Mouse (Mus musculus) CD4-positive, CD25-positive, alpha-beta regulatory T cell, adult 4 months (primary cell): ENCODE measurements at regions not wholly inside any gene's neighbourhood (a gene's known extent, or its start where the extent isn't known, plus 50 kb on each side); places are given as distances from the start of the nearest gene placed in this dataset.

ENCODE experiments used
- ATAC-seq: one replicate; pipeline ENCODE4 v1.8.0; 2017

DNA sequence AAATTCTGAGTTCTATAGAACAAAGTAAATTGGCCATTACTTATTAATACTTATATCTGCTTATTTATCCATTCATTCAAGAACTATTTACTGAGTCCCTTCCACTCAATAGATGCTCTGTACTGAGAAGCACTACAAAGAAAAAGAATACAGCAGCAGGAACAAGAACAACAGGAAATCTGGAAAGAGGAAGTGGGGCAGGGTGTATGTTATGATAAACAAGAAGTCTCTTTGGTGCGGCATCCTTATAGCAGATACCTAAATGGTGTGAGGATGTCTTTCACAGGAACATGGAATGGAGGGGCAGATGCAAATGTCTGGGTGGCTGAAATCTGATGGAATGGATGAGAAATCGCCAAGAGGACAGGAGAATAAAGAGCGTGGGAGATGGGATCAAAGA lies 208.5 kb upstream of the Zc3h12c start:
- ATAC-seq, result no peak

DNA sequence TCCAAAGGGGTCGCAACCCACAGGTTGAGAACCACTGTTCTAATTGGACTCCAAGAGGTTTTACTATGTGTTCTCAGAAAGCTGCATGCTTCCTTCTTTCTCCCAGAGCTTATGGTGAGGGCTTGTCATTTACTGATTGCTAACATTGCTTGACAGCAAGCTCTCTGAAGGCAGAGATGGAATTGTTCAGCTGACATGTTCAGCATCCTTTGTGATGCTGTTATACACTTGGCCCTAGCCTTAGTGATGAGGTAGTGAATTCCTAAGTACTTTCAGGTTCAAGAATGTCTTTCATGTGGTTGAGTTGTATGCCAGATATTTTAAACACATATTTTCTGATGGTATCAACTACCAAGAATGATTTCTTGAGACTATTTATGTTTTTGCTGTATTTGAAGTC lies 202.9 kb upstream of the Zc3h12c start:
- no peak for ATAC-seq

DNA sequence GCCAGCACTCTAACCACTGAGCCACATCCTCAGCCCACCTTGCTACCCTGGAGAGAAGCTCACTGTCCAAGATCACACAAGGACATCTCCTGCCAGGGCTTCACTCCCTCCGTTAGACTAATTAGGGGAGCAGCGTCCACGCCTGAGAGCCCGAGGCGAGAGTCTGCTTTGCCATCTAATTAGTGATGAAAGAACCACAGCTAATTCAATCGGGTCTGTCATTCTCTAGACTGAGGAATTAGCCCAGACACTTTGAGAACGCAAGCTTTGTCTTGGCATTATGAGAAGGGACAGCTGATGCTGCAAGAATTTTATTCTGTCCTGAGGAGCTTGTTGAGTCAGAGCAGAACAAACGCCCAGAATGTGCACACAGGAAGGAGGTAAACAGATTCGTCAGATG lies 200.5 kb upstream of the Zc3h12c start:
- no peak for ATAC-seq

DNA sequence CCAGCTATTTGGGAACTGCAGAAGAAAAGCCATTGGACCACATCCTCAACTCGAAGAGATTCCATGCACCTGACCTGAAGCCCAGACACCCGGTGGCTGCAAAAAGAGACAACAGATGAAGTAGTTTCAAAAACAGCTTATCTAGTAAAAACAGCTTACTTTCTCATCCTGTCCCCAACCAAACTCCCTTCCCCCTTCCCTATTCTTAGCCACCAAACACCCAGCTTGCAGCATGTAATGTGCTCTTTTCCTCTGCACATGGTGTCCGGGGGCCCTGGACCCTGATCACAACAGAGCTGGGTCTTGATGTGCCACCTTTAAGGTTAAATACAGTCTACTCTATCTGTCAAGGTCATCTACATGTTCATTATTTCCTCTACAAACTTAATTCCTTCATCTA lies 199.7 kb upstream of the Zc3h12c start:
- no peak for ATAC-seq

DNA sequence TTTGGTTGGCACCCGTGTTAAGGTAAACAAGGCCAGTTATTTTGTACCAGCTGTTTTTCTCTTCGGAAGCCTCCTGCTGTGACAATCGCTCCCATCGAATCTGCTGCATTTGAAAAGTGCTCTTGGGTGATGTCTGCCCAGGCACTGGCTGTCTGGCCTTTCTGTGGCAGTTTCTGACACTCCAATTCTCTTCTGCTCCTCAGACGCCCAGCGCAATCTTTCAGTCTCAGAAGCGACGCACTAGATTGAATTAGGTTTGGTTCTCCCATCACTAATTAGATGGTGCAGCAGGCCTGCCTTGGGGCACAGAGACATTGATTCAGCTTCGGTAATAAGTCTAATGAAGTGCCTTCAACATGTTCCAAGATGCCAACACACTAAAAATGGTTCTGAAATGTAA lies 197.7 kb upstream of the Zc3h12c start:
- ATAC-seq, result no peak

- no peak for ATAC-seq
These were observed 193.2 kb upstream of the Zc3h12c start for GRCm38 (mm10) chr9:52361599-52361998.

GRCm38 (mm10) chr9:52359416-52359815 lies 191.0 kb upstream of the Zc3h12c start:
- ATAC-seq, result no peak

DNA sequence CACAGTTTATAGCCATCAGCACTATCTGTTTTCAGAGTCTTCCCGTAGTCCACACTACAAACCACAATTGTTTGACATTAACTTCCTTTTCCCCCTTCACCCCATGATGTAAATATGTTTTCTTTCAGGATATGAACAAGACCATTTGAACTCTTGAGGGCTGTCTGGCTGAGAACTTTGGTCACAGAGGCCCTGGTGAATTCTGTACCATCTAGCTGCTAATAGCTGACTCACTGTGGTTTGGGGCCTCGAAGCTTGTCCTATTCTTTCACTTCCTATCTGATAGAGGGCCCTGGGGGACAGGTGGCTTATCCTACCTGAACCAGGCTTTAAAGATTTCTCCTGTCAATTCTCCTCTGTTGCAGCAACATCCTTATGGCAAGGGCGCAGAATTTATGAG lies 188.2 kb upstream of the Zc3h12c start:
- ATAC-seq, result peak; percentile 26

GRCm38 (mm10) chr9:52355187-52355982 lies 187.0 kb upstream of the Zc3h12c start:
- no peak for ATAC-seq

DNA sequence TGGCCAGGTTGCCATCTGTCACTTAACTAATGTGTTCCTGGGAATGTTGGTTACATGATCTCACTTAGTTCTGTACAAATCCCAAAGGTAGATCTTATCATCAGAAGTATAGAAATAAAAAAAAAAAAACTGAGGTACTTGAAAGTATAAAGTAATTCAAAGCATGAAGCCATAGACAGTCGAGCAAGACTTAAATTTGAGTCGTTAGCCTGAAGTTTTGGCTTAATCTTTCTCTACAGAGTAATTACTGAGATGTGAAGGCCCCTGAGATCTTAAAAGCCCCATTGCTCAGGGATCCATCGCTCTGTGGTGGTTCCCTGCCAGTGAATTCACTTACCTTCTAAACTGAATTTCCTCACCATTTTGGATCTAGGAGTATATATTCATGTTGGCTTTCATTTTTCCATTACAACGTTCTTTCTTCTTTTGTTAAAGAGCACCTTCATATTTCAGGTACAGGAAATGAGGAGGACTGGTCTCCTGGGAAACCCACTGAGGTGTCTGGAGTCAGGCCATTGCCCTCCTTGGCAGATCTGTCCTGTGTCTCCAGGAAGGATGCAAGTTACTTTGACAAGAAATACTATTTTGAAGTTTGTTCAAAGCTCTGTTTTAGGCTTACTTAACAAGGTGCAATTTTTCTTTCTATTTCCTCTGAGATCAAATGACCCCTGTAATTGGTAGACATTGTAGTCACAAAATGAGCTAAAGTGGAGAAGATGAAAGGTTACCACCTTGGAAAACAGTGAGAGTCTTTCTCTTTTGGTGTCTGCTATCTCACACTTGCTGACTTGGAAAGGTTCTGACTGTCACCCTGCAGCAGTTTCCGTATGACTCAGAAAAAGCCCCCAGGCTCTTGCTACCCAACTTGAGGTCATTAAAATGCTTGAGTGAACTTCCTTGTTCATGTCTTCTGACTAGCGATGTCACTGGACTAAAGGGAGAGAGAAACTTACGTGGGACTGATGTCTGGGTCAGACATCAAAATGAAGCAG lies 180.5 kb upstream of the Zc3h12c start:
- peak; percentile 88 for ATAC-seq

- ATAC-seq, result no peak
These were observed 176.0 kb upstream of the Zc3h12c start for GRCm38 (mm10) chr9:52344177-52344877.

- no peak for ATAC-seq
These were observed 172.7 kb upstream of the Zc3h12c start for GRCm38 (mm10) chr9:52341029-52341428.

GRCm38 (mm10) chr9:52337786-52338322 lies 169.5 kb upstream of the Zc3h12c start:
- ATAC-seq, result no peak

DNA sequence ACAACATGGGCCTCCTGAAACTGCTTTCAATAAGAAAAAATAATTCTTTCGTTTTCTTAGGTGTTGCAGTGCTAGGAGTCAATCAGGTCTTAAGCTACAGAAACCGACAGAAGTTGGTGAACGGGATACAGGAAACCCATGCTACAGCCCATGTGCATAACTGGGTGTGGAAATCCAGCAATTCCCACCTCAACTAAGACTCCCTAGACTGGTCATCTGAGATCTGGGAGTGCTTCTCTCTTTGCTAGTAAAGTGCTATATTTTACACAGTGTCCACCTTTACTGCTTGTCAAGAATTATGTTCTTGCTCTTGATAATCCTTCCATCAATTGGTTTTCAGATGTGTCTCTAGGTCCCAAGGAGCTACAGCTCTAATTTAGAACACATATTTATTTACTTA lies 166.4 kb upstream of the Zc3h12c start:
- ATAC-seq, result no peak

DNA sequence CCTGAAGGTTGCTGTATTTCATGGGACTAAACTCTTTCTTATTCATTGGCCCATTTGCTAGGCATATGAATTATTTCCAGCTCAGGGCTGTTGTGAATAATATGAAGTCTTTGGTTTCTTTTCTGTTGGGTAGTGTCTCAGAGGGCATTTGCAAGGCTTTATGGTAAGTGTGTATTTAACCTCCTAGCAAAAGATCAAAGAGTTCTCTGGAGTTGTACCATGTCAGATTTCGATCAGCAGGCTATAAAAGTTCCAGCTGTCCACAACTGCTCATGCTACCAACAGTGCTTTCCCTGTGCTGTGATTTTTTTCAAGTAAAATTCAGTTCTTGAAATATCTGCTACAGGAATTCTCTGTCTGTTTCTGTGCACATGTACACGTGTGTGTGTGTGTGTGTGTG lies 165.5 kb upstream of the Zc3h12c start:
- no peak for ATAC-seq

DNA sequence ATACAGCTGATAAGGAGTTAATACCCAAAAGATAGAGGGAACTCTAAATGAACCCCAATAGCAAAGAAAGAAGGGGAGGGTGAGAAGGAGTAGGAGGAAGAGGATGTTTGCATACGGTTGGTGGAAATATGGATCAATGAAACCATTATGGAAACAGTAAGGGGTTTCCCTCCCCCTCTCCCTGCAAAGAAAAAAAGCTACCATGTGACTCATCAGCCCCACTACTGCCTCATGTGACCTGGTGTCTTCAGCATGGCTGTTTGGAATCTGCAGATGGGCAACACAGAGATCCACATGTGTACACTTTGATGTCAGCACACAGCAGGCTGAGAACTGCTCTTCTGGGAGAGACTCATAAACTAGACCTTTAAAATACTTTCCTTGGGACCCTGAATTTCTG lies 163.4 kb upstream of the Zc3h12c start:
- ATAC-seq, result no peak

- ATAC-seq, result no peak
These were observed 162.3 kb upstream of the Zc3h12c start for GRCm38 (mm10) chr9:52330652-52331051.

GRCm38 (mm10) chr9:52324347-52324746 lies 156.0 kb upstream of the Zc3h12c start:
- no peak for ATAC-seq

DNA sequence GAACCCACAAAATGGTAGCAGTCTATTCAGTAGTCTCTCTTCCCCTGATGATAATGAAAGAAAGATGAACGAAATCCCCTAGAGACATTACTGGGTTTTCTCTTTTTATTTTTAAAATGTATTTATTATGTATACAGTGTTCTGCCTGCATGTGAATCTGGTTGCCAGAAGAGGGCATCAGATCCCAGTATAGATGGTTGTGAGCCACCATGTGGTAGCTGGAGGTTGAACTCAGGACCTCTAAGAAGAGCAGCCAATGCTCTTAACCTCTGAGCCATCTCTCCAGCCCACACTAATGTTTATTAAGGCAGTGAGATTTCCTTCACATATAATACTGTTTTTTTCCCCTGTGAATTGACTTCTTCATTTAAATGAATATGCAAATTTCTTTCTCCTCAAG lies 155.4 kb upstream of the Zc3h12c start:
- ATAC-seq, result no peak

- no peak for ATAC-seq
These were observed 154.9 kb upstream of the Zc3h12c start for GRCm38 (mm10) chr9:52323226-52323625.

DNA sequence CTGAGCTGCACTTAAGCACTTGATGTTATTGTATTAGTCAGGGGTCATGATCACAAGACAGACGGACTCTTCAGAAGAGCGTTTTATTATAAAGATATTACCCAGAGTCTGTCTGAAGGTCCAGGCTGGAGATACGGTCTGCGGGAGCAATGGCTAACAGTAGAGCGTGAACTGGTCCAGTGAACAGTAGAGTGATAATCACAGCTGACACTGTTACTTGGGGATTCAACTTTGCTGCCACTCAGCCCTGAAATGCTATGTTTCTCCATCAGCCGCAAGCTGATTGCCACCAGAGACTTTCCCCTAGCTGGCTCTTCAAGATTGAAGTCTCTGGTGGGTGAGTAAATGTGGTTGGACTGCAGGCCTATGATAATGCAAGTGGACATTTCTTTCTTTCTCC lies 133.1 kb upstream of the Zc3h12c start:
- no peak for ATAC-seq

DNA sequence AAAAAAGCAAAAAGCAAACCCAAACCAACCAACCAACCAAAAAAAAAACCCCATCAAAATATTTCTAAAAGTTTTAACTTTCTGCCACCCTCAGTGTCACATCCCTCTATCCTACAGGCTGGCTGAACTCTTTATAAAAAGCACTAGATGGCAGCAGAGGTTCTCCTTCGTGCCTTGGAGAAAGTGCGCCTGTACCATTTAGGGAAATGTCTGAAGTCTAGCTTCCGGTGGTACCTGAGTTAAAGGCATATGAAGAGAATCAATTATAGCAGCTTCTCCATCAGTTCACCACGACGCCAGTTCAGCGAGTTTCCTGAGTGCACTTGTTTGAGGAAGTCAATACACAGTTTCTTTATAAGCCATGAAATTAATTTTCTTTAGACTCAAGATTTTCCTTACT lies 130.0 kb upstream of the Zc3h12c start:
- ATAC-seq, result peak; percentile 63

DNA sequence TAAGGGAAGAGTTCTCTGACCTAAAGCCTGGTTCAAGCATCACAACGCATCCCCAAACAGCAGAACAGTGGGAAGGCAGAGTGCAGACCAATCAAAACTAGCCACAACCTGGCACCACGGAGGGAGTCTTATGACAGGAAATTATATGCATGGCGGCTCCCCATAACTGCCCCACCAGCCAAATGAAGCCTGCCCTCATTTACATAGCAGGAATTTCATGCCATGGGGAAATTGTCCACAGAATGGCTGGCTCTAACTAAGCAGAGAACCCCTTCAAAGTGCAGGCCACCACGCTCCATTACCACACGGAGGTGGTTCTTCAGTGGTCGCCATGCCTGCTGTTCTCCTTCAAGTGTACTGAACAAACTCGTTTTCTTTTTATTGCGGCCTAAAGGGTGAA lies 126.3 kb upstream of the Zc3h12c start:
- ATAC-seq, result no peak
